Mouse (Mus musculus) heart, embryonic 16.5 days (tissue): ENCODE measurements around the gene Nyap2. TPM values are rescaled to one million over a fixed set of nuclear protein-coding genes. Genes with fewer than 3 reads are reported as not detected.

Experiments
- ATAC-seq: fragments of 200-750 bp; cut with Nextera tagmentation; replicated peaks from 2 replicates; pipeline ENCODE4 v1.8.0; 2017; ENCODE audit warnings: moderate number of reproducible peaks; ENCODE audit not compliant: insufficient read depth, low FRiP score; ENCODE audit errors: extremely low read depth
- H3K27ac ChIP-seq: fragments of 300-500 bp; sonication (generic); 2 replicates; pipeline ENCODE4 v1.5.1; 2014; ENCODE audit warnings: mild to moderate bottlenecking, low read length, control low read depth, moderate library complexity
- H3K27me3 ChIP-seq: fragments of 300-500 bp; sonication (generic); 2 replicates; pipeline ENCODE4 v1.6.1; 2014; ENCODE audit warnings: low read length, mixed read lengths; ENCODE audit not compliant: control insufficient read depth, insufficient read depth
- H3K36me3 ChIP-seq: fragments of 300-500 bp; sonication (generic); 2 replicates; pipeline ENCODE4 v1.6.1; 2014; ENCODE audit not compliant: control insufficient read depth, insufficient read depth
- H3K4me1 ChIP-seq: fragments of 300-500 bp; sonication (generic); 2 replicates; pipeline ENCODE4 v1.6.1; 2014; ENCODE audit warnings: low read length, mixed read lengths; ENCODE audit not compliant: control insufficient read depth, insufficient read depth
- H3K4me2 ChIP-seq: fragments of 300-500 bp; sonication (generic); 2 replicates; pipeline ENCODE4 v1.6.1; 2014; ENCODE audit warnings: low read depth, mild to moderate bottlenecking, control low read depth, low read length
- H3K4me3 ChIP-seq: fragments of 300-500 bp; sonication (generic); 2 replicates; pipeline ENCODE4 v1.5.1; 2014; ENCODE audit warnings: mild to moderate bottlenecking, control low read depth, low read length
- H3K9ac ChIP-seq: fragments of 300-500 bp; sonication (generic); 2 replicates; pipeline ENCODE4 v1.6.1; 2014; ENCODE audit warnings: low read length, control low read depth
- H3K9me3 ChIP-seq: fragments of 300-500 bp; sonication (generic); replicated peaks from 2 replicates; pipeline ENCODE4 v1.6.1; 2016; ENCODE audit warnings: low read length; ENCODE audit not compliant: control insufficient read depth
- WGBS: fragments of 180-500 bp; shearing (Covaris S2); extraction: QIAGEN DNeasy Blood & Tissue Kit; methylation state at CpG from one replicate; pipeline ENCODE4 v1.1.7; 2014; 5-methylcytosine and 5-hydroxymethylcytosine counted together
- polyA plus RNA-seq: library from polyadenylated mRNA; unstranded; fragments of >200 nt; fragmentation: Nextera tagmentation; extraction: Ambion mirVana; gene quantifications from 2 replicates; pipeline ENCODE4 v1.2.1, GENCODE M21; 2015

The Nyap2 gene
- polyA plus RNA-seq, 1 experiment from 2014 or later = 0.03 TPM

GRCm38 (mm10) chr1:81301661-81302060 lies 224.9 kb downstream of the Nyap2 start:
- Histone ChIP-seq H3K9ac (no peak overlapping the region), H3K9me3 (no peaks in the 10 kb centered on the region), H3K4me3 (no peak overlapping the region), H3K4me2 (no peak overlapping the region), H3K36me3 (no peaks in the 10 kb centered on the region), H3K27me3 (no peaks in the 10 kb centered on the region), H3K27ac (no peak overlapping the region), H3K4me1 (no peaks in the 10 kb centered on the region)
- 3% methylated on average over 2 of the region's 2 CpGs for WGBS
- ATAC-seq = no peak; the same call in 1 of the 2 replicates

- 47% methylated on average over 3 of the region's 3 CpGs for WGBS
- Histone ChIP-seq H3K4me1 (no peaks in the 10 kb centered on the region), H3K9me3 (no peaks in the 10 kb centered on the region), H3K27ac (no peak overlapping the region), H3K4me3 (no peak overlapping the region), H3K36me3 (no peaks in the 10 kb centered on the region), H3K4me2 (no peak overlapping the region), H3K27me3 (no peaks in the 10 kb centered on the region), H3K9ac (no peak overlapping the region)
- ATAC-seq = no peak
Observed at GRCm38 (mm10) chr1:81303389-81303788, 226.6 kb downstream of the Nyap2 start.

DNA sequence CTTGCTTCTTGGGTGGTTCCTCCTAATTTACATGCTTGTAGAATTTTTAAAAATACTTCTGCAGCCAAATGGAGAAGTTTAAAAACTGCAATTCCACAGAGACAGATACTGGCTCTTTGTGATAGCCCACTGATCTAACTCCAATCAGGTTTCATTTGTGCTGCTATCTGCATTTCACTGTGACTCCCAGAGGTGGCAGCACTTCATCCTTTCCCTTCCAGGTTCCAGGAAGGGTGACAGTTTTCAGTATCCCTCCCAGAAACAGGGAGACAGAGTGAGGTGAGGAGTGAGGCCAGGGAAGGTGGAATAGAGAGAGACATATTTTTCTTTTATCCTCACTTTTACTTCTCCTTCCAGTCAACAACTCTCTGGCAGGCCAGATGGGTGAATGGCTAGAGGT lies 230.7 kb downstream of the Nyap2 start:
- H3K4me1 ChIP-seq = no peaks in the 10 kb centered on the region
- no peak for ATAC-seq
- no peak overlapping the region for H3K27ac ChIP-seq
- no peaks in the 10 kb centered on the region for H3K36me3 ChIP-seq
- H3K4me3 ChIP-seq = no peak overlapping the region
- no peak overlapping the region for H3K4me2 ChIP-seq
- H3K27me3 ChIP-seq = no peaks in the 10 kb centered on the region
- no peak overlapping the region for H3K9ac ChIP-seq
- H3K9me3 ChIP-seq = no peaks in the 10 kb centered on the region

DNA sequence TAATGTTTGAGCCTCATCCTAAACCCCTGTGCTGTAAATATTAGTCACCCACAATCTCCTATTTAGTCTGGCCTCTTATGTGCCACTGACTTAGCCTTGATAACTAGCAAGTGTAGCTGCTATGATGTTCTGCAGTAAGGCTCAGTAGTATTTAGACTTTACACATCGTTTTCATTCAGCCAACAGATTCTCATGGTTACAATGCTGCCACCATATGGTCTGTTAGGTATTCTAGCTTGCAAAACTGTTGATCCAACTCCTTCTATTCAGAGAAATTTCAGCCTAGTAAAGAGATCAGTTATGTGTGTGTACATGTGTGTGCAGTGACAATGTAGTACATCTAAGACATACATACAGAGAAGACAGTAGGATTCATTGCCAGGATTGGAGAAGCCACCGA lies 231.2 kb downstream of the Nyap2 start:
- H3K4me1 ChIP-seq = no peaks in the 10 kb centered on the region
- H3K27ac ChIP-seq = no peak overlapping the region

DNA sequence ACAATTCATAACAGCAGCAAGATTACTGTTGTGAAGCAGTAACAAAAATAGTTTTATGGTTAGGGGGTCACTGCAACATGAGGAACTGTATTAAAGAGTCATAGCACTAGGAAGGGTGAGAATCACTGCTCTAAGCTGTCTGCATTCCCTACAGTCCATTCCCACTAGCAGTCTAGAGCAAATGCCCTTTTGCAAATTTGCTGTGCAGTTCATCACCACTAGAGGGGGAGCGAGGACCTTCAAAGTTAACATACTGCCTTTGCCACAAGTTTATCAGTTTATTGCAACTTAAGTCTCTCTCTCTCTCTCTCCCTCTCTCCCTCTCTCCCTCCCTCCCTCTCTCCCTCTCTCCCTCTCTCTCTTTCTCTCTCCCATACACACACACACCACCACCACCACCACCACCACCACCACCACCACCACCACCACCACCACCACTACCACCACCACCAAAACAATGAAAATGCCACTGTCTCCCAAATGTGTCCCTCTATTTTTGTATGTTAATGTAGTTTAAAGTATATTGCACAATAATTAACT lies 233.4 kb downstream of the Nyap2 start:
- no peak overlapping the region for H3K4me3 ChIP-seq
- H3K4me1 ChIP-seq = no peaks in the 10 kb centered on the region
- no peaks in the 10 kb centered on the region for H3K9me3 ChIP-seq
- H3K27me3 ChIP-seq = no peaks in the 10 kb centered on the region
- no peak overlapping the region for H3K27ac ChIP-seq
- ATAC-seq = no peak
- WGBS = 5% methylated on average over 1 of the region's 1 CpGs
- no peaks in the 10 kb centered on the region for H3K36me3 ChIP-seq
- H3K9ac ChIP-seq = no peak overlapping the region
- no peak overlapping the region for H3K4me2 ChIP-seq

More for the DNA sequence above, 231.2 kb downstream of the Nyap2 start:
- H3K4me3 ChIP-seq = no peak overlapping the region
- H3K9me3 ChIP-seq = no peaks in the 10 kb centered on the region
- WGBS = 53% methylated on average over 2 of the region's 2 CpGs
- H3K27me3 ChIP-seq = no peaks in the 10 kb centered on the region
- no peaks in the 10 kb centered on the region for H3K36me3 ChIP-seq
- ATAC-seq = no peak
- H3K9ac ChIP-seq = no peak overlapping the region
- H3K4me2 ChIP-seq = no peak overlapping the region

GRCm38 (mm10) chr1:81316403-81316994 lies 239.7 kb downstream of the Nyap2 start:
- Histone ChIP-seq H3K4me3 (no peak overlapping the region), H3K4me1 (no peaks in the 10 kb centered on the region), H3K9me3 (0 out of 2 replicates have a peak, but pooled peaks cover 2% of the 10 kb centered on the region), H3K27ac (no peak overlapping the region), H3K36me3 (no peaks in the 10 kb centered on the region), H3K27me3 (no peaks in the 10 kb centered on the region), H3K9ac (no peak overlapping the region), H3K4me2 (no peak overlapping the region)
- no peak for ATAC-seq
- 51% methylated on average over 9 of the region's 9 CpGs for WGBS

DNA sequence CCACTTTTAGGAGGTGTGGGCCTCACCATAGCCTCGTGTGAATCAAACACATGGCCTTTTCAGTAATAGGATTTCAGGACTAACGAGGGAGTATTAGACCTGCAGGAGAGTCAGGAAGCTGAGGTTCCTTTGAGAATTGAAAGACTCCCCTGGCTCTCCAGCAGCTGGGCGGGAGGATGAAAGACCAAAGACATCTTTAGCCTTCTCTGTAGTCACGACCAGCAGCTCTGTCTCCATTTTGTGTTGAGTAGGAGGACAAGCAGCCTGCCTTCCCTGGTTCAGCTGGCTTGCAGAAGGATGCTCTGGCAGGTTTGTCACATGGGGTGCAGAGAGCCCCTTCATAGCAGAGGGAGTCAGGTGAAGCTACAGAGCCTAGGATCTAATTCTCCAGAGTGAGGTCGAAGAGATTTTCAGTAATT lies 240.3 kb downstream of the Nyap2 start:
- ATAC-seq = no peak
- Histone ChIP-seq H3K4me2 (no peak overlapping the region), H3K36me3 (no peaks in the 10 kb centered on the region), H3K9ac (no peak overlapping the region), H3K9me3 (0 out of 2 replicates have a peak, but pooled peaks cover 2% of the 10 kb centered on the region), H3K27me3 (no peaks in the 10 kb centered on the region), H3K4me1 (no peaks in the 10 kb centered on the region), H3K27ac (no peak overlapping the region), H3K4me3 (no peak overlapping the region)
- WGBS = 62% methylated on average over 5 of the region's 5 CpGs

DNA sequence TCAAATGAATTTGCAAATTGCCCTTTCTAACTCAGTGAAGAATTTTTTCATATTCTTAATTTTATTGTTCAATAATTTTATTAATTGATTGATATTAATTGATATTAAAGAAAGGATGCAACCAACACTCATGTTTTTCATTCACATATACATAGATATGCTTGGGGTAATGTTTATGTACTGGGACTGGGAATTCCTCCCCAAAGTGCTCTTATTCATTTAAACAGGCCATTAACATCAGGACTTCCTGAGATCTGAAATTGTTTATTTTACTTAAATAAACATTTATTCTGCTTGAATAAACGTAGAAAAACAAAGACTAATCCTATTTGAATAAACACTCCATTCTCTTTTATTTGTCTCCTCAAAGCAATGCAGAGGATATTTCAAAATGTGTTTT lies 311.0 kb downstream of the Nyap2 start:
- Histone ChIP-seq H3K36me3 (no peaks in the 10 kb centered on the region), H3K4me3 (no peak overlapping the region), H3K9ac (no peak overlapping the region), H3K27me3 (no peaks in the 10 kb centered on the region), H3K9me3 (no peaks in the 10 kb centered on the region), H3K27ac (no peak overlapping the region), H3K4me2 (no peak overlapping the region), H3K4me1 (no peaks in the 10 kb centered on the region)
- 26% methylated on average over 1 of the region's 1 CpGs for WGBS
- ATAC-seq = no peak
